Comparison of ENCODE assay signal across 18 mouse cellular contexts in genomic region chr1:133911008-133911407, GRCm38 (mm10). TPM values are rescaled to one million over a fixed set of nuclear protein-coding genes. Genes with fewer than 3 reads are reported as not detected.
DNase-seq lines count a peak whose midpoint lies in the region; ATAC-seq lines count a peak whose summit lies in the region.
"Had no signal": no experiment of that assay in that cellular context is flagged by ENCODE, and none has a peak within 500 bp of the region (broad histone marks: within the 10 kb centered on the region; RNA-seq: fewer than 3 reads in every experiment).

No protein-coding gene starts in this region.

- WGBS in forebrain, embryonic 11.5 days: 73% methylated on average over 4 of the region's 4 CpGs
- WGBS in forebrain, embryonic 16.5 days: 71% methylated on average over 4 of the region's 4 CpGs
- 70% methylated on average over 4 of the region's 4 CpGs for WGBS in hindbrain, embryonic 10.5 days
- 68% methylated on average over 4 of the region's 4 CpGs for WGBS in hindbrain, embryonic 13.5 days
- WGBS in lung, embryonic 15.5 days: 52% methylated on average over 4 of the region's 4 CpGs

- no peak overlapping the region for H3K27ac ChIP-seq in forebrain, embryonic 11.5 days (ENCODE audit: low read depth, low read length)
- H3K27ac ChIP-seq in forebrain, embryonic 16.5 days (ENCODE audit: low read length): no peak overlapping the region
- peak overlapping the region; percentile 12; the same call in 1 of the 2 replicates for H3K27ac ChIP-seq in hindbrain, embryonic 10.5 days
- H3K27ac ChIP-seq in hindbrain, embryonic 13.5 days: no peak overlapping the region
- peak overlapping the region; percentile 55 for H3K27ac ChIP-seq in lung, embryonic 15.5 days
- H3K27ac ChIP-seq: embryonic facial prominence, embryonic 10.5 days; embryonic facial prominence, embryonic 13.5 days; forebrain, embryonic 13.5 days; hindbrain, embryonic 15.5 days had no signal

- H3K4me1 ChIP-seq in forebrain, embryonic 11.5 days (replicated peaks; ENCODE audit: control insufficient read depth, insufficient read depth, low read length): peaks cover 17% of the 10 kb centered on the region
- peaks cover 35% of the 10 kb centered on the region for H3K4me1 ChIP-seq in forebrain, embryonic 16.5 days (replicated peaks; ENCODE audit: control insufficient read depth, insufficient read depth, low read length)
- peaks cover 33% of the 10 kb centered on the region for H3K4me1 ChIP-seq in hindbrain, embryonic 10.5 days (replicated peaks)
- H3K4me1 ChIP-seq in hindbrain, embryonic 13.5 days (replicated peaks): peaks cover 35% of the 10 kb centered on the region
- peaks cover 53% of the 10 kb centered on the region for H3K4me1 ChIP-seq in lung, embryonic 15.5 days

- H3K36me3 ChIP-seq in forebrain, embryonic 11.5 days (ENCODE audit: control insufficient read depth, insufficient read depth, low read length): no peaks in the 10 kb centered on the region
- no peaks in the 10 kb centered on the region for H3K36me3 ChIP-seq in forebrain, embryonic 16.5 days (ENCODE audit: control insufficient read depth, insufficient read depth)
- H3K36me3 ChIP-seq in hindbrain, embryonic 10.5 days: no peaks in the 10 kb centered on the region
- H3K36me3 ChIP-seq in hindbrain, embryonic 13.5 days: no peaks in the 10 kb centered on the region
- H3K36me3 ChIP-seq in lung, embryonic 15.5 days: 0 out of 2 replicates have a peak, but pooled peaks cover 3% of the 10 kb centered on the region
- H3K36me3 ChIP-seq: embryonic facial prominence, embryonic 10.5 days; embryonic facial prominence, embryonic 13.5 days; hindbrain, embryonic 15.5 days had no signal

- no peak overlapping the region for H3K4me2 ChIP-seq in forebrain, embryonic 11.5 days (ENCODE audit: low read depth, low read length, severe bottlenecking)
- H3K4me2 ChIP-seq in forebrain, embryonic 16.5 days (ENCODE audit: low read length): no peak overlapping the region
- no peak overlapping the region for H3K4me2 ChIP-seq in hindbrain, embryonic 13.5 days
- H3K4me2 ChIP-seq in lung, embryonic 15.5 days: no peak overlapping the region
- H3K4me2 ChIP-seq: embryonic facial prominence, embryonic 13.5 days; forebrain, embryonic 13.5 days; heart, embryonic 11.5 days; hindbrain, embryonic 15.5 days had no signal

- H3K4me3 ChIP-seq in forebrain, embryonic 11.5 days (ENCODE audit: low read depth, low read length): no peak overlapping the region
- no peak overlapping the region for H3K4me3 ChIP-seq in forebrain, embryonic 16.5 days (replicated peaks; ENCODE audit: low read length)
- H3K4me3 ChIP-seq in hindbrain, embryonic 10.5 days: no peak overlapping the region
- no peak overlapping the region for H3K4me3 ChIP-seq in hindbrain, embryonic 13.5 days
- H3K4me3 ChIP-seq in lung, embryonic 15.5 days: no peak overlapping the region
- H3K4me3 ChIP-seq: embryonic facial prominence, embryonic 10.5 days; embryonic facial prominence, embryonic 13.5 days; erythroblast, embryonic 14.5 days; forebrain, embryonic 13.5 days; hindbrain, embryonic 15.5 days had no signal

- H3K9me3 ChIP-seq in forebrain, embryonic 11.5 days (ENCODE audit: control insufficient read depth, low read length): no peaks in the 10 kb centered on the region
- H3K9me3 ChIP-seq in forebrain, embryonic 16.5 days (ENCODE audit: control insufficient read depth, low read length): no peaks in the 10 kb centered on the region
- no peaks in the 10 kb centered on the region for H3K9me3 ChIP-seq in hindbrain, embryonic 10.5 days
- H3K9me3 ChIP-seq in hindbrain, embryonic 13.5 days: no peaks in the 10 kb centered on the region
- no peaks in the 10 kb centered on the region for H3K9me3 ChIP-seq in lung, embryonic 15.5 days
- H3K9me3 ChIP-seq: embryonic facial prominence, embryonic 10.5 days; embryonic facial prominence, embryonic 13.5 days; forebrain, embryonic 13.5 days; hindbrain, embryonic 15.5 days had no signal

- H3K27me3 ChIP-seq in forebrain, embryonic 11.5 days (ENCODE audit: control insufficient read depth, insufficient read depth, low read length): peaks cover 8% of the 10 kb centered on the region; the same call in 1 of the 2 replicates
- H3K27me3 ChIP-seq in forebrain, embryonic 16.5 days (replicated peaks; ENCODE audit: control insufficient read depth, insufficient read depth, low read length): no peaks in the 10 kb centered on the region
- peaks cover 52% of the 10 kb centered on the region for H3K27me3 ChIP-seq in hindbrain, embryonic 10.5 days (ENCODE audit: insufficient read depth, poor library complexity, severe bottlenecking)
- H3K27me3 ChIP-seq in hindbrain, embryonic 13.5 days: 0 out of 2 replicates have a peak, but pooled peaks cover 10% of the 10 kb centered on the region
- peaks cover 4% of the 10 kb centered on the region; the same call in 1 of the 2 replicates for H3K27me3 ChIP-seq in lung, embryonic 15.5 days
- H3K27me3 ChIP-seq: hindbrain, embryonic 15.5 days had no signal

- ATAC-seq in forebrain, embryonic 11.5 days (replicated peaks; ENCODE audit: low FRiP score): 0 out of 2 replicates have a peak, but pooled peaks have one; percentile 1
- ATAC-seq in forebrain, embryonic 16.5 days: no peak
- ATAC-seq in hindbrain, embryonic 13.5 days (ENCODE audit: low FRiP score): no peak
- ATAC-seq in lung, embryonic 15.5 days (ENCODE audit: borderline replicate concordance, extremely low read depth, low FRiP score, low TSS enrichment): no peak
- ATAC-seq: activated CD4-positive, CD25-positive, alpha-beta regulatory T cell, adult 4 months; forebrain, postnatal 0 days had no signal

- DNase-seq in forebrain, embryonic 11.5 days (ENCODE audit: low spot score): no peak
- no peak for DNase-seq in hindbrain, embryonic 10.5 days (ENCODE audit: low spot score)
- no peak for DNase-seq in lung, postnatal 36 days
- peak; percentile 59 for DNase-seq in testis, postnatal 10 days (ENCODE audit: low spot score)
- no peak for DNase-seq in testis, postnatal 14 days (ENCODE audit: low spot score)
- DNase-seq: adrenal gland, adult 8-10 months; cerebellum, adult 11-12 months had no signal

- H3K9ac ChIP-seq in forebrain, embryonic 11.5 days (ENCODE audit: low read length): no peak overlapping the region
- H3K9ac ChIP-seq in forebrain, embryonic 16.5 days (replicated peaks; ENCODE audit: low read depth, low read length): no peak overlapping the region
- H3K9ac ChIP-seq in hindbrain, embryonic 13.5 days: no peak overlapping the region
- H3K9ac ChIP-seq in lung, embryonic 15.5 days: no peak overlapping the region
- H3K9ac ChIP-seq: embryonic facial prominence, embryonic 13.5 days; forebrain, embryonic 13.5 days; forebrain, postnatal 0 days; hindbrain, embryonic 15.5 days had no signal

RNA-seq across cellular contexts. Expression of gene Optc, which starts 3.2 kb away (rescaled TPM):
- polyA plus RNA-seq in forebrain, embryonic 11.5 days (2014; fragmentation: Nextera tagmentation; extraction: Ambion mirVana): 2.5 and 2.6 TPM in 2 replicates
- 1.7 and 2.2 TPM in 2 replicates for polyA plus RNA-seq in forebrain, embryonic 16.5 days (2015; fragmentation: Nextera tagmentation; extraction: Ambion mirVana)
- 2.1 and 3.6 TPM in 2 replicates for polyA plus RNA-seq in hindbrain, embryonic 10.5 days (2016; fragmentation: Nextera tagmentation; extraction: Ambion mirVana)
- polyA plus RNA-seq in hindbrain, embryonic 13.5 days (2015; fragmentation: Nextera tagmentation; extraction: Ambion mirVana): 2.7 and 3.6 TPM in 2 replicates
- 0.67 and 0.81 TPM in 2 replicates for polyA plus RNA-seq in lung, embryonic 15.5 days (2015; fragmentation: Nextera tagmentation; extraction: Ambion mirVana)
- polyA plus RNA-seq: activated CD4-positive, CD25-positive, alpha-beta regulatory T cell, adult 4 months; erythroblast, embryonic 14.5 days had no signal

RNA-seq across cellular contexts. Expression of gene Prelp, which starts 10.2 kb away (rescaled TPM):
- 1.2 and 1.4 TPM in 2 replicates for polyA plus RNA-seq in forebrain, embryonic 11.5 days (2014; fragmentation: Nextera tagmentation; extraction: Ambion mirVana)
- 2.8 and 2.9 TPM in 2 replicates for polyA plus RNA-seq in forebrain, embryonic 16.5 days (2015; fragmentation: Nextera tagmentation; extraction: Ambion mirVana)
- polyA plus RNA-seq in hindbrain, embryonic 10.5 days (2016; fragmentation: Nextera tagmentation; extraction: Ambion mirVana): 0.71 and 1.7 TPM in 2 replicates
- 10.2 and 14.8 TPM in 2 replicates for polyA plus RNA-seq in hindbrain, embryonic 13.5 days (2015; fragmentation: Nextera tagmentation; extraction: Ambion mirVana)
- polyA plus RNA-seq in lung, embryonic 15.5 days (2015; fragmentation: Nextera tagmentation; extraction: Ambion mirVana): 17.1 and 19.6 TPM in 2 replicates
- polyA plus RNA-seq: activated CD4-positive, CD25-positive, alpha-beta regulatory T cell, adult 4 months; erythroblast, embryonic 14.5 days had no signal

Comparison
In these comparisons a context has a peak if more than half of its experiments do, and no peak if none do; other contexts are left out.
1. H3K27ac ChIP-seq: peak in hindbrain, embryonic 10.5 days (single experiment) and lung, embryonic 15.5 days (single experiment); none in forebrain, embryonic 11.5 days (single experiment), forebrain, embryonic 16.5 days (single experiment) and hindbrain, embryonic 13.5 days (single experiment).